Mouse (Mus musculus): Measurements from ENCODE around the gene Banf2.

Gene Banf2

DNA sequence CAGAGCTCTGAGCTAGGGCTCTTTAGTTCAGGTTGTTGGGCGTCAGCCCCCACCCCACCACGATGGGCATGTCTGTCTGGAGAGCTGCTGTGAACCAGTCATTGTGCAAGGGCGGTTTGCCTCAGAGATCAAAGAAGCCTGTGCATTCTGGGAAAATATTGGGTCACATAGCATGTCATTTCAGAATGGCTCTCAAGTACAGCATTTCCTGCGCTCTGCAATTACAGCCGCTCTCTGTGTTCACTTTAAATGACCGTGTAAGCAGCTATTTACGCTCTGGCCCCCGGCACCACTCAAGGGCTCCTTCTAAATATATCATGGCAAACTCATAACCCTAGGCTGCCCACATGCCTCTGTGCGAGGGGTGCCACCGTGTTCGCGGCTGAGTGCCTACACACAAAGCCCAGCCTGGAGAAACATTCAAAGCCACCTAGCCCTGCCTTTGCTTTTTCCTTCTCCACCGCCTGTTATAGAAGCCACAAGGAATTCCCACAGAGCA lies 68.7 kb downstream of the Banf2 start:
- DNase-seq (ENCODE audit: low read depth, low spot score), result no peak

DNA sequence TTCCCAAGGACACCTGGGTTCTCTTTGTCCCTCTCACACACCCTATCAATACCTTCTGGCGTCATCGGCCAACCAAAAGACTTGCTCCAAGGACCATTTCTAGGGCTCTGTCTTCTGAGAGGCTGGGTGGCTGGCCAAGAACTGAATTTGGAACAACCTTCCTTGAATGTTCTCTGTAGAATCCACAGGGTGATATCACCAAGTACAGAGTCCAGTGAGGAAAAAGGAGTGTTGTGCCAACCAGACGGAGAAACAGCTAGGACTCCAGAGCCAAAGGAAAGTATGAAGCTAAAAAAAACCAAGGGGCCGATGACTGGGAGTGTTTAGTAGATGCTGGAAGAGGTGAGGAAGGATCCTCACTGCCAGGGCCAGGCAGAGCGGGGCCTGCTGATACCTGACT lies 74.5 kb downstream of the Banf2 start:
- DNase-seq (ENCODE audit: low read depth, low spot score), result no peak

DNA sequence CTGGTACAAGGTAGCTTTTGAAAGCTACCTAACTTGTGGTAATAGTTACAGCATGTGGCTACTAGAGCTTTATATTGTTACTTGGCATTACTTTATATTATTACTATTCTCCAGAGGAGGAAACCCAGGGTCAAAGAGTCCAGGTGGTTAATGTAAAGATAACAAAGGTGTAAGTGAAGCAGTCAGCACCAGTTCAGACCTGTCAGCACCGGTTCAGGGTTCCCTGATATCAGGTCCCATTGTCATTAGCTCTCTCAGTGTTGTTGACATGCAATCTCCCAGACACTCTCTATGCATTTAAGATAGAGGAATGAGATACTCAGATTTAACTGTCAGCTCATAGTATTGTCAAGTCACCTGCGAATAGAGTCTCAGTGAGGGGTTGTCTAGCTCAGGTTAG lies 75.0 kb downstream of the Banf2 start:
- no peak for DNase-seq (ENCODE audit: low read depth, low spot score)

DNA sequence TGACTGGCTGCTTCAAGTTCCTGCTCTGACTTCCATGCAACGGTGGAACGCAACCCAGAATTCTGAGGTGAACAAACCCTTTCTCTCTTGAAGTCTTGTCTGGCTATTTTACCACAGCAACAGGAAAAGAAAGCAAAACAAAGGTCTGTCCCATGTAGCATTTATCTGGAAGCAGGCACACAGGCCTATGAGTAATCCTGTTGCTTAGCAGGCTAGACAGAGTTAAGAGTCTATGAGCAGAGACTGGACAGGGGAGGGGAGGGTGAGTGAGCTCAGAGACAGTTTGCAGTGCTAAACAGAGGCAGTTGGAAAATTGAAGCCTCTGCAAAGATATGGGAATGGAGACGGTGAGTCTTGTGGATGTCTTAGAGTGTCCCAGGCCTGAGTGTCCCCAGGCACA lies 75.5 kb downstream of the Banf2 start:
- no peak for DNase-seq (ENCODE audit: low read depth, low spot score)

DNA sequence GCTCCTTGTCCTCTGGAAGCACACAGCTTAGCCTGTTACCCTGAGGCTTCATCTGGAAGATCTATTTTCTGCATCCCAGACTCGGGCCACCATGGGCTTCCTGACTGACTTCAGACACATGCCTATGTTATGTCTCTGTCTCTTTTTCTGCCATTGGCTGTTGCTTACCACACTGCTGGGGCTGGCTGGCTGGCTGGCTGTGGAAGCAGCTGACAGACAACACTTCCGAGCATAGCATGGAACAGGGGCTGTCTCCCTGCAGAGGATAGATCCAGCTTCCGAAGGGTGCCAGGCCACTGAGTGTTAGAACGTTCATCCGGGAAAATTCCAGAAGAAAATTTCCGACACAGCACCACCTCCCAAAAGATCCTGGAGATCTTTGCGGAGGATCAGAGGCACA lies 79.1 kb downstream of the Banf2 start:
- DNase-seq (ENCODE audit: low read depth, low spot score), result no peak

DNA sequence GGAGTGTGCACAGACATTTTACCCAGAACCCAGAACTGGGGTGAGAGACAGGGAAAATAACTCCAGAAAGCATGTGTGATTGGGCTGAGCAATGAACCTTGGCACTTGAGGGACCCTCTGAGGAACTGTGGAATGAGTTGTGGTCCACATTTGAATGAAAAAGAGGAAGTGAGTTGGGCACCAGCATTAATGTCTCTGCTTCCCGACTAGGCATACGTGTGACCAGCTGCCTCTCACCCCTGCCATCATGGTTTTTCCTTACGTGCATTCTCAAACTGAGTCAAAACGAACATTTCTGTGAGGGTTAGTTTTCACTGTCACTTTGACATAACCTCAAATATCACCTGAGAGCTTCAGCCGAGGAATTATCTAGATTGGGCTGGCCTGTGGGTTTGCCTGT lies 79.8 kb downstream of the Banf2 start:
- no peak for DNase-seq (ENCODE audit: low read depth, low spot score)

DNA sequence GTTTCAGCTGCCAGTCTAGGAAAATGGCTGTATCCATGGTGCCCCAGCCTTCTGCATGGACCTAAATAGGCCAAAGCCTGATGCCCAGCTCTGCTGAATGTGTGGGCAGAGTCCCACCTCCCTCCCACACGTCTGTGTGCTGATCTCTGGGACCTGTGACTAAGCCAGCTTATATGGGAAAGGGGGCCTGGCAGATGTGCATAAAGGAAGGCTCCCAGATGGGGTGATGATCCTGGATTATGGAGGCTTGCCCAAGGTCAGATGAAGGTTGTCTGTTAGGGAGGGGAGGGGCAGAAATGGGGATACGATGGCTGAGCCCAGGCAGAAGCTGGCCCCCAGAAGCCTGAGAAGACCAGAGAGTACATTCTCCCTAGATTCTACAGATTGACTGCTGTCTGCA lies 85.2 kb downstream of the Banf2 start:
- DNase-seq (ENCODE audit: low read depth, low spot score), result no peak

DNA sequence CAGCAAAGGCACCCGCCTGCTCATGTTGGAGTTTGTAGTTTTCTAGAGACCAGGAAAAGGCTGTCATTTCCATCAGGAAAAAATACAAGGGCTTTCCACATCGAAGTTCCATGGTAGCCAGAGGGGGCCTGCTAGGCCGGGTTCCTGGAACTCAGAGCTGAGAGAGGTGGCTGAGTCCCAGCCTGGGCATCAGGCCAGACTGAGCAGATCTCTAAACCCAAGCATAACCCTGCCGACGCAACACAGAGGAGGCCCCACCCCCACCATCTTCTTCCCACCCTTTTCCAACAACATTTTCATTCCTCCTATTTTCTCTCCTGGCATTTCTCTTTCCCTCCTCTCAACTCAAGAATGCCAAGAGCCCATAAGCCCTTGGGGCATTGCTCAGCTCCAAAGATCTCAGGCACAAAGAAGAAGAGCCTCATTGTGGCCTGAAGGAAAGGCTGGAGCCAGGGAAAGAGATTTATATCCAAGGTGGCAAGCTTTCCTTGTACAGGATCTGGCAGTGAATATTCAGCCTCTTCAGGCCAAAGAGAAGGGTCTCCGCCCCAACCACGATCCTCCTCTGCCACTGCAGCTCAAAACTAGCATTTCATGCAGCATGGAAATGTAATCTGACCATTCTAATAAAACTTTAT lies 87.4 kb downstream of the Banf2 start:
- DNase-seq (ENCODE audit: low read depth, low spot score), result no peak

DNA sequence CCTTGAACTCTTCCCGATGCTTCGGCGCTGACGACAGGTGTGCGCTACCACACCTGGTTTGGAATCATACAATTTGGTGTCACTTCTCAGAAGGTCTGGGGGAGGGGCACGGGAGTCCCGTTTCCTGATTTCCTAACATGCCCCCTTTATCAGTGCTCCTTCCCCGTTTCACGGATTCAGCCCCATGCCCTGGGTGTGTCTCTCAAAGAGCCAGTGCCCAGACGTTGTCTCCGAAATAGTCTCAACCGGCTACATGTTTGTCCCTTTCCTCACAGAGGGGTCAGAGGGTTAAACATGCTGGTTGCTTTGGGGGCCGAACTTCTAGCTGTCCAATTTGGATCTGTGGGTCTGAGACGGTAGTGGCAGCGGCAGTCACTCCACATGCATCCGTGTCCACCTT lies 89.2 kb downstream of the Banf2 start:
- no peak for DNase-seq (ENCODE audit: low read depth, low spot score)
